Mouse (Mus musculus): ENCODE data around the gene Glcci1. TPM values are rescaled to one million over a fixed set of nuclear protein-coding genes. Genes with fewer than 3 reads are reported as not detected.

Gene Glcci1
- polyA plus RNA-seq, 1 experiment from 2014 or later = 9.4 TPM

DNA sequence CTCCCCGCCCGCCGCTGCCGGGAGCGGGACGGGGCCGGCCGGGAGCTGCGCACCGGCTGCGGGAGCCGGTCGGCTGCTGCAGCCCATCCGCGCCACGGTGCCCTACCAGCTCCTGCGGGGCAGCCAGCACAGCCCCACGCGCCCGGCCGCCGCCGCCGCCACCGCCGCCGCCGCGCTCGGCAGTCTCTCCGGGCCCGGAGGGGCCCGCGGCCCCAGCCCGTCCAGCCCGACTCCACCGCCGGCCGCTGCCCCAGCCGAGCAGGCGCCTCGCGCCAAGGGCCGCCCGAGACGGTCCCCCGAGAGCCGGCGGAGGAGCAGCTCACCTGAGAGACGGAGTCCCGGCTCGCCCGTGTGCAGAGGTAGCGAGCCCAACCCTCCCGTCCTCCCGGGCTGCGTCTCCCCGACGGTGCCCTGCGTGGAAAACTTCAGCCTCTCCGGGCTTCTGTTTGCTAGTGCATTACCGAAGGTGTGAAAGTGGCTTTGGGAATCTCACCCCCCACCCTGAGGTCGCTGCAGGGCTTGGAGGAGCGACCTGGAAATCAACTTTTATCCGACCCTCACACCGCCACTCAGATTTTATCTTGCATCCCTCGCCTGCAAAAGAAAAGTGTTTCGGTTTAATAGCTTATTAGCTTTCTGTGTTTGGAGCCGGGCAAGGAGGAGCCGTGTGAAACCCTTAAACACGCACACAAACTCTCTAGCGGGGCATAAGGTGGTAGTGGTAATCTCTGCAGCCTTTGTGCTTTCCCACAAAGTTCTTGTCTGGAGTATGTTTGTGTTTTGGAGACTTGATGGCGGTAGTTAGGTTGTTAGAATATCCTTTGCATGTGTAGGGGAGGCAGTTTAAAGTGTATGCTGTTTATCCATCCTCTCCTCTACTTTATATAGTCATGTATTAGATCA, 812 bp downstream of the Glcci1 start:
- peak; percentile 4; the same call in 1 of the 2 replicates for ATAC-seq (ENCODE audit: insufficient number of reproducible peaks, insufficient read depth, low FRiP score, low read depth)
- Histone ChIP-seq H3K4me3 (ENCODE audit: control insufficient read depth in 1 of 2, insufficient read depth in 1 of 2, low read depth in 1 of 2, low read length in 2 of 2) (peak overlapping the region; percentile 59 to 81), H3K4me1 (ENCODE audit: control insufficient read depth in 2 of 2, insufficient read depth in 2 of 2, low read length in 2 of 2) (peaks cover 0 to 15% of the 10 kb centered on the region in 2 experiments; a peak in 3 of 4 replicates), H3K36me3 (ENCODE audit: control insufficient read depth, insufficient read depth, low read length) (no peaks in the 10 kb centered on the region), H3K4me2 (ENCODE audit: low read length) (peak overlapping the region; percentile 72), H3K27ac (replicated peaks in 1 of 2; ENCODE audit: control insufficient read depth in 1 of 2, insufficient read depth in 1 of 2, low read depth in 2 of 2, low read length in 2 of 2) (peak overlapping the region; percentile 56 to 98; a peak in 3 of 4 replicates), H3K9ac (ENCODE audit: low read length) (peak overlapping the region; percentile 88), H3K9me3 (ENCODE audit: control insufficient read depth, low read length) (no peaks in the 10 kb centered on the region), H3K27me3 (ENCODE audit: control insufficient read depth, insufficient read depth, low read length) (no peaks in the 10 kb centered on the region)
- WGBS = under 1% methylated on average over 46 of the region's 73 CpGs

DNA sequence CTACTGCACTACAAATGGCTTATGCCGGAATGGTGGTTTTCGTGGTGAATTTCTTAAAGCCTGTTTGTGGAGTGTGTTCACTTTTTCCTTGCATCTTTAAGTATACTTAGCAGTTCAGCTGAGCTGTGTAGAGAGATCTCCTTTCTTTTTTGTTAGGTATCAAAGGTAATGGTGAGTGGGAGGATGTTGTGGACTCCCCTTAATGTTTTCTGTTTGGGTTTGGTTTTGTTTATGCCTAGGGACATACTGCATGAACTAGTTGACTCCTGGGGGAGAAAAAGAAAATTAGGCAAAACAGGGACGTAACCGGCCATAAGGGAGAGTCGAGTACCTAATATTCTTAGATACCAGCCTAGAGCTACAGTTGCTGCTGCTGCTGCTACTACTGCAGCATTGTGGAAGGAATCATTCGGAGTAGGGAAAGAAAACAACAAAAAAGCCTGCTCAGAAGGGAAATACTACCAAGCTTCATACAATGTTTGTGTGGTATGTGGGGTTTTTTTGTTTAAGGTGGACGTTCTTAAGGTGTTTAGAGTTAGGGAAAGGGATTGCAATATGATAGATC, 1.5 kb downstream of the Glcci1 start:
- Histone ChIP-seq H3K9me3 (ENCODE audit: control insufficient read depth, low read length) (no peaks in the 10 kb centered on the region), H3K27ac (replicated peaks in 1 of 2; ENCODE audit: control insufficient read depth in 1 of 2, insufficient read depth in 1 of 2, low read depth in 2 of 2, low read length in 2 of 2) (peak overlapping the region in 1 of 2 experiments; percentile 98; a peak in 2 of 4 replicates), H3K9ac (ENCODE audit: low read length) (peak overlapping the region; percentile 88), H3K27me3 (ENCODE audit: control insufficient read depth, insufficient read depth, low read length) (no peaks in the 10 kb centered on the region), H3K4me2 (ENCODE audit: low read length) (peak overlapping the region; percentile 72), H3K4me1 (ENCODE audit: control insufficient read depth in 2 of 2, insufficient read depth in 2 of 2, low read length in 2 of 2) (peaks cover 0 to 15% of the 10 kb centered on the region in 2 experiments; a peak in 3 of 4 replicates), H3K36me3 (ENCODE audit: control insufficient read depth, insufficient read depth, low read length) (no peaks in the 10 kb centered on the region), H3K4me3 (ENCODE audit: control insufficient read depth in 1 of 2, insufficient read depth in 1 of 2, low read depth in 1 of 2, low read length in 2 of 2) (peak overlapping the region; percentile 59 to 81; a peak in 3 of 4 replicates)
- WGBS = 8% methylated on average over 7 of the region's 7 CpGs
- ATAC-seq (ENCODE audit: insufficient number of reproducible peaks, insufficient read depth, low FRiP score, low read depth) = no peak

DNA sequence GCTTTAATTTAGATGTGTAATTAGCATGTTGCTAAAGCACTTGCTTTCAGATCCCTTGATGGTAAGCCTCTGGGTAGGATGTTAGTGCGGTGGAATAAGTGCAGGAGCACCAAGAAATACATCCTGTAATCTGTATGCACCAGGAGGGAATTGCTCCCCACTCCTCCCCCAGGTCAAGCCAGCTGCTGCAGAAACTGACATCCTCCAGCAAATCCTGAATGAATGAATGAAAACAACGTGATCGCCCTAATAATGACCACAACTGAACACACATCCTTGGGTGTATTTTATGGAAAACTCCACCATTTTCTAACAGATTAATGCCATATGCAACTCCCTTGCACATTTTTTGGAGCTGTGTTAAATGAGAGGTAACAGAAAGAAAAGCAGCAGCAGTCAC, 2.0 kb downstream of the Glcci1 start:
- Histone ChIP-seq H3K27me3 (ENCODE audit: control insufficient read depth, insufficient read depth, low read length) (no peaks in the 10 kb centered on the region), H3K27ac (replicated peaks in 1 of 2; ENCODE audit: control insufficient read depth in 1 of 2, insufficient read depth in 1 of 2, low read depth in 2 of 2, low read length in 2 of 2) (no peak overlapping the region), H3K9me3 (ENCODE audit: control insufficient read depth, low read length) (no peaks in the 10 kb centered on the region), H3K4me2 (ENCODE audit: low read length) (peak overlapping the region; percentile 72), H3K9ac (ENCODE audit: low read length) (peak overlapping the region; percentile 88), H3K36me3 (ENCODE audit: control insufficient read depth, insufficient read depth, low read length) (no peaks in the 10 kb centered on the region), H3K4me1 (ENCODE audit: control insufficient read depth in 2 of 2, insufficient read depth in 2 of 2, low read length in 2 of 2) (peaks cover 0 to 15% of the 10 kb centered on the region in 2 experiments; a peak in 3 of 4 replicates), H3K4me3 (ENCODE audit: control insufficient read depth in 1 of 2, insufficient read depth in 1 of 2, low read depth in 1 of 2, low read length in 2 of 2) (peak overlapping the region; percentile 59 to 81; a peak in 3 of 4 replicates)
- 20% methylated on average over 3 of the region's 3 CpGs for WGBS
- ATAC-seq (ENCODE audit: insufficient number of reproducible peaks, insufficient read depth, low FRiP score, low read depth) = no peak

DNA sequence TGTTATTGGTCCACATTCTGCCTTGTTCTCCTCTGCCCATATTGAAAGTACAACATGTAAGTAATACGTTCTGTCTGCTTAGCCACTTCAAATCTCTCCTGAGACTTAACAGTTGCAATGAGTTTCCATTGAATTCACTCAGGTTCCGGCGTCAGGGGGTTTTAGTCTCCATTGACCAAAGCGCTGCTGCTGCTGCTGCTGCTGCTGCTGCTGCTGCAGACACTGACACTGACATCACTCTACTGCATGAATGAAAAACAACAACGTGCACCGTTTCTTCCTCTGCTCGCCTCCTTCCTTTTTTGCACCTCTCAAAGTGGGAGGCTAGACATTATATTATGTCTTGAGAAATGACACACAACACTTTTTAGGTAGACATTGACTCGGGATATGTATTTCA, 3.0 kb downstream of the Glcci1 start:
- Histone ChIP-seq H3K9me3 (ENCODE audit: control insufficient read depth, low read length) (no peaks in the 10 kb centered on the region), H3K9ac (ENCODE audit: low read length) (peak overlapping the region; percentile 47; the same call in 1 of the 2 replicates), H3K27ac (replicated peaks in 1 of 2; ENCODE audit: control insufficient read depth in 1 of 2, insufficient read depth in 1 of 2, low read depth in 2 of 2, low read length in 2 of 2) (no peak overlapping the region), H3K27me3 (ENCODE audit: control insufficient read depth, insufficient read depth, low read length) (no peaks in the 10 kb centered on the region), H3K4me3 (ENCODE audit: control insufficient read depth in 1 of 2, insufficient read depth in 1 of 2, low read depth in 1 of 2, low read length in 2 of 2) (peak overlapping the region in 1 of 2 experiments; percentile 81; a peak in 2 of 4 replicates), H3K36me3 (ENCODE audit: control insufficient read depth, insufficient read depth, low read length) (no peaks in the 10 kb centered on the region), H3K4me1 (ENCODE audit: control insufficient read depth in 2 of 2, insufficient read depth in 2 of 2, low read length in 2 of 2) (peaks cover 0 to 15% of the 10 kb centered on the region in 2 experiments; a peak in 3 of 4 replicates), H3K4me2 (ENCODE audit: low read length) (peak overlapping the region; percentile 72)
- WGBS = 23% methylated on average over 8 of the region's 8 CpGs
- ATAC-seq (ENCODE audit: insufficient number of reproducible peaks, insufficient read depth, low FRiP score, low read depth) = no peak

DNA sequence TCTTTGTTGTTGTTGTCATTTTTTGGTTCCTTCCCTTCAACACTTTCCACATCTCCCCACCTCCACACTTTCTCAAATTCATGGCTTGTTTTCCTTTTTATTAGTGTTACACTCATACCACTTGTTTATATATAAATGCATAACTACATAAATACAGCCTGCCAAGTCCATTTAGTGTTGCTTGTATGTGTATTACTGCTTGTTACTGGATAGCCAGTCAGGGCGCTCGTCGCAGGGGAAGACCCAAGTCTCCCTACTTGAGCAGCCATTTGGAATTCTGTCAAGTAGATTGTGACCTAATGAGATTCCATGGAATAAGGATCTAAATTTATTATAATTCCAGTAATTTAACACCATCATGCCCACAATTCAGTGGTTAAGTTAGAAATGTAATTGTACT, 10.3 kb downstream of the Glcci1 start:
- H3K9ac ChIP-seq (ENCODE audit: low read length) = no peak overlapping the region
- no peak overlapping the region for H3K27ac ChIP-seq (replicated peaks in 1 of 2; ENCODE audit: control insufficient read depth in 1 of 2, insufficient read depth in 1 of 2, low read depth in 2 of 2, low read length in 2 of 2)
- ATAC-seq (ENCODE audit: insufficient number of reproducible peaks, insufficient read depth, low FRiP score, low read depth) = no peak
- no peak overlapping the region for H3K4me2 ChIP-seq (ENCODE audit: low read length)
- H3K27me3 ChIP-seq (ENCODE audit: control insufficient read depth, insufficient read depth, low read length) = no peaks in the 10 kb centered on the region
- no peaks in the 10 kb centered on the region for H3K36me3 ChIP-seq (ENCODE audit: control insufficient read depth, insufficient read depth, low read length)
- 88% methylated on average over 3 of the region's 3 CpGs for WGBS
- H3K9me3 ChIP-seq (ENCODE audit: control insufficient read depth, low read length) = no peaks in the 10 kb centered on the region
- no peak overlapping the region for H3K4me3 ChIP-seq (ENCODE audit: control insufficient read depth in 1 of 2, insufficient read depth in 1 of 2, low read depth in 1 of 2, low read length in 2 of 2)
- H3K4me1 ChIP-seq (ENCODE audit: control insufficient read depth in 2 of 2, insufficient read depth in 2 of 2, low read length in 2 of 2) = no peaks in the 10 kb centered on the region

DNA sequence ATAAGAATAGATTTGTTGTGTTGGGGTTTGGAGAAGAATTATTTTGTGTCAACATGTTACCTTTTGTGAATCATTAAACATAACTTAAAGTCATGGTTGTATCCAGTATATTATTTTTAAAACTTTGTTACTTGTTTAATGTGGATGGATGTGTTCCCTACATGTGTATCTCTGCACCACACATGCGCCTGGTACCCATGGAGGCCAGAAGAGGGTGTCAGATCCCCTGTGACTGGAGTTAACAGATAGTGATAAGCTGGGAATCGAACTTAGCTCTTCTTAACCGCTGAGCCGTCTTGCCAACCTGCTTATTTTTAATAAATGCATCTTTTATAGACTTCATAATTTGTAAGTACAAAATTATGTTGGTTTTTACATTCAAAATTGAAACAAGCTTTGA, 11.8 kb downstream of the Glcci1 start:
- Histone ChIP-seq H3K27ac (replicated peaks in 1 of 2; ENCODE audit: control insufficient read depth in 1 of 2, insufficient read depth in 1 of 2, low read depth in 2 of 2, low read length in 2 of 2) (no peak overlapping the region), H3K9me3 (ENCODE audit: control insufficient read depth, low read length) (no peaks in the 10 kb centered on the region), H3K27me3 (ENCODE audit: control insufficient read depth, insufficient read depth, low read length) (no peaks in the 10 kb centered on the region), H3K36me3 (ENCODE audit: control insufficient read depth, insufficient read depth, low read length) (no peaks in the 10 kb centered on the region), H3K4me3 (ENCODE audit: control insufficient read depth in 1 of 2, insufficient read depth in 1 of 2, low read depth in 1 of 2, low read length in 2 of 2) (no peak overlapping the region), H3K9ac (ENCODE audit: low read length) (no peak overlapping the region), H3K4me2 (ENCODE audit: low read length) (no peak overlapping the region), H3K4me1 (ENCODE audit: control insufficient read depth in 2 of 2, insufficient read depth in 2 of 2, low read length in 2 of 2) (no peaks in the 10 kb centered on the region)
- no peak for ATAC-seq (ENCODE audit: insufficient number of reproducible peaks, insufficient read depth, low FRiP score, low read depth)
- WGBS = 91% methylated on average over 4 of the region's 4 CpGs

DNA sequence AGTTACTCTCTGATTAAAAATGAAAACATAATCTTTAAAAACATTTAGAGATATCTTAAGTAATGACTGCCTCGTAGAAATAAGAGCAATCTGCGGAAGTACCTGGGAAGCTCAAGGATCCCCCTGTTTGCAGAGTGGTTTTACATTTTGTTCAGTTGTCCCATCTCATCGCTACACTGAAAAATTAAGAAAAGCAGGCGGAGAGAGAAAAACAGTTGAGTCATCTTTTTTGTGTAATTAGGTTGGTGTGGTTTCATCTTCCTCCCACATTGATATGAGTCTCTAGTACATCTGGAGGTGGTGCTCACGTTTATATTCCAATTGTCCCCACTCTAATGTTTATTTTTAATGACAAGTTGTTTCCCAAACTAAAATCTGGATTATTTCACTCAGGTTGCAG, 15.3 kb downstream of the Glcci1 start:
- H3K4me1 ChIP-seq (ENCODE audit: control insufficient read depth in 2 of 2, insufficient read depth in 2 of 2, low read length in 2 of 2) = no peaks in the 10 kb centered on the region
- 92% methylated on average over 5 of the region's 5 CpGs for WGBS
- no peaks in the 10 kb centered on the region for H3K9me3 ChIP-seq (ENCODE audit: control insufficient read depth, low read length)

More for the DNA sequence above, 15.3 kb downstream of the Glcci1 start:
- no peak overlapping the region for H3K4me3 ChIP-seq (ENCODE audit: control insufficient read depth in 1 of 2, insufficient read depth in 1 of 2, low read depth in 1 of 2, low read length in 2 of 2)
- H3K36me3 ChIP-seq (ENCODE audit: control insufficient read depth, insufficient read depth, low read length) = no peaks in the 10 kb centered on the region
- H3K27me3 ChIP-seq (ENCODE audit: control insufficient read depth, insufficient read depth, low read length) = no peaks in the 10 kb centered on the region
- no peak overlapping the region for H3K9ac ChIP-seq (ENCODE audit: low read length)
- H3K4me2 ChIP-seq (ENCODE audit: low read length) = no peak overlapping the region
- H3K27ac ChIP-seq (replicated peaks in 1 of 2; ENCODE audit: control insufficient read depth in 1 of 2, insufficient read depth in 1 of 2, low read depth in 2 of 2, low read length in 2 of 2) = no peak overlapping the region
- no peak for ATAC-seq (ENCODE audit: insufficient number of reproducible peaks, insufficient read depth, low FRiP score, low read depth)

Measured in heart, embryonic 14.5 days (tissue).